Mouse (Mus musculus): ENCODE measurements around the gene Kif9. TPM values are rescaled to one million over a fixed set of nuclear protein-coding genes. Genes with fewer than 3 reads are reported as not detected.

The Kif9 gene
- polyA plus RNA-seq, 1 experiment from 2014 or later = 3.7 TPM

Other genes starting within 250 kb of the Kif9 start
- 27.3 and 27.7 TPM in 2 replicates for gene Cspg5, start 233.2 kb upstream of the Kif9 start, polyA plus RNA-seq (2016; fragmentation: Nextera tagmentation; extraction: Ambion mirVana)
- 31.5 and 32.2 TPM in 2 replicates for gene Elp6, start 171.8 kb upstream of the Kif9 start, polyA plus RNA-seq (2016; fragmentation: Nextera tagmentation; extraction: Ambion mirVana)
- gene Scap, start 143.7 kb upstream of the Kif9 start, polyA plus RNA-seq (2016; fragmentation: Nextera tagmentation; extraction: Ambion mirVana) = 38.3 and 47.3 TPM in 2 replicates
- gene Ptpn23, start 68.7 kb upstream of the Kif9 start, polyA plus RNA-seq (2016; fragmentation: Nextera tagmentation; extraction: Ambion mirVana) = 22.5 and 23.6 TPM in 2 replicates
- gene Ngp, start 57.2 kb upstream of the Kif9 start, polyA plus RNA-seq (2016; fragmentation: Nextera tagmentation; extraction: Ambion mirVana) = 2.9 and 4.1 TPM in 2 replicates
- gene Klhl18, start 264 bp upstream of the Kif9 start, polyA plus RNA-seq (2016; fragmentation: Nextera tagmentation; extraction: Ambion mirVana) = 13.5 and 13.8 TPM in 2 replicates
- 48.7 and 49.7 TPM in 2 replicates for gene Setd2, start 55.6 kb downstream of the Kif9 start, polyA plus RNA-seq (2016; fragmentation: Nextera tagmentation; extraction: Ambion mirVana)
- gene Nradd, start 147.5 kb downstream of the Kif9 start, polyA plus RNA-seq (2016; fragmentation: Nextera tagmentation; extraction: Ambion mirVana) = 39.0 and 45.2 TPM in 2 replicates
- gene Nbeal2, start 177.2 kb downstream of the Kif9 start, polyA plus RNA-seq (2016; fragmentation: Nextera tagmentation; extraction: Ambion mirVana) = 1.8 and 2.1 TPM in 2 replicates
- 113 and 114 TPM in 2 replicates for gene Ccdc12, start 179.5 kb downstream of the Kif9 start, polyA plus RNA-seq (2016; fragmentation: Nextera tagmentation; extraction: Ambion mirVana)

Data from hindbrain, embryonic 12.5 days (tissue).